Mouse (Mus musculus) olfactory bulb, adult 2 months (tissue): ENCODE results near the gene Hnrnph3. TPM values are rescaled to one million over a fixed set of nuclear protein-coding genes. Genes with fewer than 3 reads are reported as not detected.

Experiments used
- H3K27ac ChIP-seq: fragments of 200-500 bp; 2 replicates; pipeline ENCODE4 v1.5.1; 2012; ENCODE audit warnings: low read depth, low read length; ENCODE audit not compliant: insufficient read depth
- H3K4me1 ChIP-seq: fragments of 200-500 bp; 2 replicates; pipeline ENCODE4 v1.6.1; 2012; ENCODE audit warnings: low read length; ENCODE audit not compliant: control insufficient read depth, insufficient read depth
- H3K4me3 ChIP-seq: fragments of 200-500 bp; 2 replicates; pipeline ENCODE4 v1.5.1; 2012; ENCODE audit warnings: mild to moderate bottlenecking, low read depth, low read length, moderate library complexity; ENCODE audit not compliant: insufficient read depth
- CTCF ChIP-seq: fragments of 200-500 bp; IDR thresholded peaks from 2 replicates; pipeline ENCODE4 v1.5.1; 2012; ENCODE audit warnings: low read depth, mild to moderate bottlenecking, low read length, moderate library complexity; ENCODE audit not compliant: insufficient read depth
- POLR2A ChIP-seq: fragments of 200-500 bp; IDR thresholded peaks from 2 replicates; pipeline ENCODE4 v1.6.1; 2012; ENCODE audit warnings: mild to moderate bottlenecking, low read depth, low read length, moderate library complexity; ENCODE audit not compliant: insufficient read depth
- WGBS: fragments of 180-500 bp; shearing (Covaris S2); methylation state at CpG from one replicate; pipeline ENCODE4 v1.1.7; 2018; 5-methylcytosine and 5-hydroxymethylcytosine counted together
- polyA plus RNA-seq: library from polyadenylated mRNA; stranded (reverse); fragments of >200 nt; gene quantifications from 2 replicates; pipeline ENCODE4 v1.2.4, GENCODE M21; 2012; ENCODE audit warnings: low replicate concordance; ENCODE audit not compliant: missing spikeins, insufficient read depth, insufficient read length

Gene Hnrnph3
- polyA plus RNA-seq, 1 experiment: 251 TPM

DNA sequence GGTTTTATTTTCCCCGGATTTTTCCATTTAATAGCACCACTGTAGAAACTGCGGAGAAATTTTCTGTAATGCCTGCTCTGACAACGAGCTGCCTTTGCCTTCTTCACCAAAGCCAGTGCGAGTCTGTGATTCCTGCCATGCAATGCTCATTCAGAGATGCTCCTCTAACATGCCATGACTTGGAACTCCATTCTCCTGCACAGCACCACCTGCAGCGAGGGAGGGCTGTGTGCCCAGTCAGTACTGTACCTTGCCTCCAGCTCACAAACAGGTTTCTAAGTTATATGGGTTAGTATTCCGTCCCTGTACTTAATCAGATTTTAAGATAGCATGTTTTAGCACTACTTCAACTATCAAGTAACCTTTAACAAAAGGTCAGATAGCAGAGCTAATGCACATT, 12.5 kb downstream of the Hnrnph3 start:
- TF ChIP-seq CTCF (no peak), POLR2A (no peak)
- Histone ChIP-seq H3K4me1 (no peaks in the 10 kb centered on the region), H3K27ac (no peak overlapping the region), H3K4me3 (no peak overlapping the region)
- 83% methylated on average over 6 of the region's 6 CpGs for WGBS

DNA sequence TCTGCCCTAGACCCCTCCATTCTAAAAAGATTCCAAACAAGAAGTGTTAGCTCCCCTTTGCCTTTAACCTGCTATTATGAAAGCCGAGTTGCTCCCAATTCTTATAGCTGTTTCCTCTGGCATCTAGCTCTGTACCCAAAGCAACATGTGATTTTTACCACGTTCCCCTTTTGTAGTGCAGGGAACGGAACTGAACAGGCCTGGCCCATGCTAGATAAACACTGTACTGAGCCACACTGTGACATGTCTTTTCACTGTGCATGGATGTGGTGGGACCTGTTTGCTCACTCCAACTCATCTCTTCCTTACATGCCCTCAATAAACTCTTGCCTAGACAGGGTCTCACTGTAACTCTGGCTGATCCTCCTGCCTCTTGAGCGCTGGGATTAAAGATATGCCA, 13.7 kb downstream of the Hnrnph3 start:
- no peak for TF ChIP-seq CTCF
- no peak for TF ChIP-seq POLR2A
- Histone ChIP-seq H3K4me3 (no peak overlapping the region), H3K4me1 (no peaks in the 10 kb centered on the region), H3K27ac (no peak overlapping the region)
- 67% methylated on average over 4 of the region's 4 CpGs for WGBS

DNA sequence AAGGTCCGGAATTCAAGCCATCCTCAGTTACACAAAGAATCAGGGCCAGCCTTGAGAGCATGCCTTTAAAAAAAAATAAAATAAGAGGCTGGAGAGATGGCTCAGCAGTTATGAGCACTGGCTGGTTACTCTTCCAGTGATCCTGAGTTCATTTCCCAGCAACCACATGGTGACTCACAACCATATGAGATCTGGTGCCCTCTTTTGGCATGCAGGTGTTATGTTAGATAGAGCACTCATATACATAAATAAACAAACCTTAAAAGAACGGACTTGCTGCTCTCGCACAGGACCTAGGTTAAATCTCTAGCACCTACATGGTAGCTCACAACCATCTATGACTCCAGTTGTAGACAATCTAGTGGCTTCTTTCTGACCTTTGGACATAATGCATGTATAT, 15.8 kb downstream of the Hnrnph3 start:
- Histone ChIP-seq H3K27ac (no peak overlapping the region), H3K4me3 (no peak overlapping the region), H3K4me1 (no peaks in the 10 kb centered on the region)
- 53% methylated on average over 3 of the region's 3 CpGs for WGBS
- TF ChIP-seq POLR2A: no peak
- TF ChIP-seq CTCF: no peak

DNA sequence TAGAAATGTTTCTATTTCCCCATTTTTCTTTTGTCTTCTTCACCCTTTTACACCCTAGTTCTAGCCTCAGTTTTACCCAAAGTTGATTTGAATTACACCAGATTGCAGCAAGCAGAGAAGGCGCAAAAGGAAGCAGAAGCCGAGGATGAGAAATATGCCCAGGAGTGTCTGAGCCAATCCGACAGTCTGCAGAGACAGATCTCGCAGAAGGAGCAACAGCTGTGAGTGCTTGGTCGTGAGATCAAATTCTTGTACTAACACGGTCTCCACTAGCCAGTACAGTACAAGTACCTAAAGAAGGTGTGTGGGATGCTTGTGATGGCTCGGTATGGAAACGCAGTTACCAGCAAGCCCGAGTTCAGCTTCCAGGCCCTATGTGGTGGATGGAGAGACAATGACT, 19.5 kb downstream of the Hnrnph3 start:
- Histone ChIP-seq H3K27ac (no peak overlapping the region), H3K4me3 (no peak overlapping the region), H3K4me1 (0 out of 2 replicates have a peak, but pooled peaks cover 2% of the 10 kb centered on the region)
- TF ChIP-seq POLR2A: no peak
- TF ChIP-seq CTCF: no peak
- WGBS: 89% methylated on average over 9 of the region's 9 CpGs

DNA sequence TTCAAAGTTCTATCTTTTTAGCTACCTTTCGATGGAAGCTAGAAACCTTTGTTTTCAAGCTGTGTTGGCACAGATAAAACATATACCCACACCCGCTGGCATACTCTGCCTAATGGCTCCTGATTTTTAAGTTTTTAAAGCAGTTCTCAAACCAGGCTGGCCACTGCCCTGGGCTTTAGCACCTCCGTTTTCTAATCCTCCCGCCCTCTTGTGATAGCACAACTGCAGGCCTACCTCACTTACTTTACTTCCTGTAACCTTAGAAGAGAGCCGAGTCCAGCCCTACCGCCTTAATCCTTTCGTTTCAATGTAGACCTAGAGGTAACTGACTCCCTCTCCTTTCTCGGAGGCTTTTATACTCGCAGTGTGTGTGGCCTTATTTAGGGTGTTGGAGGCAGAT, 20.8 kb downstream of the Hnrnph3 start:
- WGBS: 77% methylated on average over 9 of the region's 9 CpGs
- no peak overlapping the region for H3K27ac ChIP-seq

DNA sequence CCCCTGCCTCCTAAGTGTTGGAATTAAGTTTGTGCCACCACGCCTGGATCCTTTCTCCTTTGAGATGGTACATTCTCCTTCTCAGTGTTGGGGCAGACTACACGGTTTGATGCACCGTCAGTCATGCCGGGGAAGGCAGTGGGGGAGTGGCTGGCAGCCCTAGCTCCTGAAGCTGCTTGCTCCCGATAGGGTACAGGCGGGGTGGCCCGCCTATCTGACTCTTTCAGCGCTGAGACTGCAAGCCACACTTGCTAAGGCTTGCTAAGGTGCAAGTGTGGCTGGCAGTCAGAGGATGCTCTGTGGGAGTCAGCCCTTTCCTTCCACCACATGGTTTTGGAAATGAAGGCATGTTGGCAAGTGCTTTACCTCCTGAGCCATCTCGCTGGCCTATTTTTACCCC, 23.4 kb downstream of the Hnrnph3 start:
- whole genome bisulfite sequencing: 69% methylated on average over 9 of the region's 9 CpGs
- 0 out of 2 replicates have a peak, but pooled peaks cover 2% of the 10 kb centered on the region for H3K4me1 ChIP-seq
- H3K27ac ChIP-seq: no peak overlapping the region
- TF ChIP-seq POLR2A: no peak
- TF ChIP-seq CTCF: no peak
- H3K4me3 ChIP-seq: no peak overlapping the region

More for the DNA sequence above, 20.8 kb downstream of the Hnrnph3 start:
- TF ChIP-seq CTCF (no peak), POLR2A (no peak)
- Histone ChIP-seq H3K4me1 (0 out of 2 replicates have a peak, but pooled peaks cover 2% of the 10 kb centered on the region), H3K4me3 (no peak overlapping the region)

DNA sequence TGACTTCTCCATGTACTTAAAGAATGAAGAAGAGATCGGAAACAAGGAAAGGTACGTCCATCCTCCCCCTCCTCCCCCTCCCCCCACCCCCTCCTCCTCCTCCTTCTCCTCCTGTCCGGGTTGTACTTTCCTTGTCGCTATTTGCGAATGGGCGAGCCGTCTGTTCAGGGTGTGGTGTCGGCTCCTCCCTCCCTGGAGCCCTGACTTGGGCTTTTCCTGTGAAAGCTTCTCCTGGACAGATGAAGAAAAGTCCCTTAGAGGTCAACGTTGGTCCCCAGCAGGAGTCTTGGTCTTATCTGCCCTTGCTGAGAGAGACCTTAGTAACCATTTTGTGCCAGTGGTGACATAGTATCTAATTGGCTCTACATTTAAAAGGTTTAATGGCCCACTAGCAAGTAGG, 30.0 kb downstream of the Hnrnph3 start:
- Histone ChIP-seq H3K4me1 (no peaks in the 10 kb centered on the region), H3K4me3 (no peak overlapping the region), H3K27ac (no peak overlapping the region)
- TF ChIP-seq POLR2A: no peak
- TF ChIP-seq CTCF: no peak
- WGBS: 93% methylated on average over 7 of the region's 9 CpGs

DNA sequence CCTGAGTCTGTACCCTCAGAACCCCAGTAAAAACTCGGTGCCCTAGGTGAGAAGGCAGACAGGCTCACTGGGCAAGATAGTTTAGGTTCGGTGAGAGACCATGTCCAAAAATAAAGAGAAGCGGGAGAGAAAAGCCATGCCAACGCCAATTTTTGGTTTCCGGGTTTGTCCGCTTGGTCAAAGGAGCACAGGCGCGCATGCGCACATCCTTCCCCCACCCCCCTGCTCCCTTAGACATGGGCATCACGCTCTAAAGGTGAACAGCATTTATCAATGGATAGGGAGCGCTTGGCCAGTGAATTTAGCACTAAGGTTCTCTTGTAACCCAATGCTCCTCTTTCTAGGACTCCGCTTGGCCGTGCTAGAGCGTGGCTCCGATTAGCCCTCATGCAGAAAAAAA, 33.4 kb downstream of the Hnrnph3 start:
- Histone ChIP-seq H3K4me1 (peaks cover 3% of the 10 kb centered on the region), H3K4me3 (no peak overlapping the region), H3K27ac (no peak overlapping the region)
- TF ChIP-seq POLR2A (no peak), CTCF (no peak)
- WGBS: 94% methylated on average over 15 of the region's 15 CpGs

DNA sequence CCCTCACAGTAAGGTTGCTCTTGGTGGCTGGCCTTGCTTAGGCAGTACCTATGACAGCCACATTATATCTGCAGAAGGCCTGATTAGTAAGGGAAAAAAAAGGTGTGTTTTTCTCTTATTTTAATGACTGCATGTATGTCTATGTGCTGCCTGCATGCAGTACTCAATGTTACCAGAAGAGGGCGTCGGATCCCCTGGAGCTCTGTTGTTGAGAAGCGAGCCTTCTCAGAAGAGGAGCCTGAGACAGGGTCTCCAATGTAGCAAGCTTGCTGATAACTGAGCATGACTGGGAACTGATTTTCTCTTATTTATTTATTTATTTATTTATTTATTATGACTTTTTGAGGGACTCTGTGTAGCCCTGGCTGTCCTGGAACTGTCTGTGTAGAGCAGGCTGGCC, 36.7 kb downstream of the Hnrnph3 start:
- TF ChIP-seq CTCF: no peak
- no peak for TF ChIP-seq POLR2A
- Histone ChIP-seq H3K4me3 (no peak overlapping the region), H3K27ac (no peak overlapping the region), H3K4me1 (peaks cover 9% of the 10 kb centered on the region)
- 20% methylated on average over 3 of the region's 3 CpGs for WGBS

DNA sequence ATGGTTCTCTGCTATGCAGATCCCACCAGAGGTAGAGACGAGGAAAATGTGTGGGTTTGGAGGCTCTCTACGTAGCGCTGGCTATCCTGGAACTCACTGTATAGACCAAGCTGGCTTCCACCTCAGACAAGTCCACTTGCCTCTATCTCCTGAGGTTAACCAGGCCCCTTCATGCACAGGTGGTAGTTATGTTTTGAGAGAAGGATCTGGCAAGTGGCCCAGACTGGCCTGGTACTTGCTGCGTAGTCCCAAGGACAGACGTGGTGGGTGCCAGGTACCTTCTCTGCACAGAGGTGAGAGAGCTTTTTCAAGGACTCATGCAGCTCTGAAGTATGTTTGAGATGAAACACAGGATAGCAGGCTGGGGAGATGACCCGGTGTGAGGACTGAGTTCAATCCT, 39.5 kb downstream of the Hnrnph3 start:
- no peak overlapping the region for H3K4me3 ChIP-seq
- TF ChIP-seq POLR2A (no peak), CTCF (no peak)
- WGBS: 90% methylated on average over 6 of the region's 6 CpGs
- H3K27ac ChIP-seq: no peak overlapping the region
- H3K4me1 ChIP-seq: peaks cover 11% of the 10 kb centered on the region
